15 mouse cellular contexts compared by ENCODE assay signal in the genomic region with DNA sequence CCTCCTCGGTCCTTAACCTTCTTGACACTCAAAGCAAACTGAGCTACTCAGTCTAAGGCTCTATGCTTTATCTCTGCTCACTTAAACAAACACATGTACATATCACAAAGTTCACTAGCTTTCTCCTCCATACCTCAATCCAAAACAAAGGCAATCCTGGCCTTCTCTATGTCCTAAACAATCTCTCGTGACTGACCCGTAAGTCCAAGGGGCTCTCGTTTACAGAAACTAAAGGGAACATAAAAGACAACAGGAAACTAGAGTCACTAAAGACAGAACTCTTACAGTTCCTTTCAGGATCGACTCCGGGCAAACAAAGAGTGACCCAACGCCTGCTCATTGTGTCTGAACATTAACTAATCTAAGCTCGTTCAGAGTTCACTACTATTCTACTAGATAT. TPM values are rescaled to one million over a fixed set of nuclear protein-coding genes. Genes with fewer than 3 reads are reported as not detected.
DNase-seq lines count a peak whose midpoint lies in the region; ATAC-seq and TF ChIP-seq lines count a peak whose summit lies in the region.
"Had no signal": no experiment of that assay in that cellular context is flagged by ENCODE, and none has a peak within 500 bp of the region (broad histone marks: within the 10 kb centered on the region; RNA-seq: fewer than 3 reads in every experiment).

No protein-coding gene starts in this region.

- TF ChIP-seq EP300 in stomach, postnatal 0 days (optimal IDR thresholded peaks at IDR 0.05) = no peak

- peaks cover 12% of the 10 kb centered on the region; the same call in 1 of the 2 replicates for H3K4me1 ChIP-seq in forebrain, embryonic 13.5 days
- H3K4me1 ChIP-seq in forebrain, embryonic 14.5 days (ENCODE audit: control insufficient read depth, insufficient read depth, low read length) = no peaks in the 10 kb centered on the region
- H3K4me1 ChIP-seq in lung, embryonic 14.5 days (ENCODE audit: insufficient read depth) = 0 out of 2 replicates have a peak, but pooled peaks cover 7% of the 10 kb centered on the region
- peaks cover 7% of the 10 kb centered on the region; the same call in 1 of the 2 replicates for H3K4me1 ChIP-seq in liver, embryonic 15.5 days (replicated peaks)
- H3K4me1 ChIP-seq in stomach, postnatal 0 days (replicated peaks; ENCODE audit: control insufficient read depth, insufficient read depth) = peaks cover 4% of the 10 kb centered on the region; the same call in 1 of the 2 replicates

- no peaks in the 10 kb centered on the region for H3K36me3 ChIP-seq in forebrain, embryonic 13.5 days (ENCODE audit: poor library complexity, severe bottlenecking)
- H3K36me3 ChIP-seq in forebrain, embryonic 14.5 days (ENCODE audit: control insufficient read depth, insufficient read depth, low read length) = no peaks in the 10 kb centered on the region
- H3K36me3 ChIP-seq in lung, embryonic 14.5 days (ENCODE audit: insufficient read depth) = no peaks in the 10 kb centered on the region
- H3K36me3 ChIP-seq in liver, embryonic 15.5 days (replicated peaks) = no peaks in the 10 kb centered on the region
- no peaks in the 10 kb centered on the region for H3K36me3 ChIP-seq in stomach, postnatal 0 days (ENCODE audit: control insufficient read depth, insufficient read depth, low read length)
- H3K36me3 ChIP-seq: limb, embryonic 13.5 days had no signal

- no peak overlapping the region for H3K4me3 ChIP-seq in forebrain, embryonic 13.5 days
- no peak overlapping the region for H3K4me3 ChIP-seq in forebrain, embryonic 14.5 days (ENCODE audit: low read depth, low read length)
- H3K4me3 ChIP-seq in lung, embryonic 14.5 days (ENCODE audit: low read depth, low read length) = no peak overlapping the region
- no peak overlapping the region for H3K4me3 ChIP-seq in liver, embryonic 15.5 days (replicated peaks)
- H3K4me3 ChIP-seq in stomach, postnatal 0 days (ENCODE audit: low read depth, low read length) = no peak overlapping the region
- H3K4me3 ChIP-seq: limb, embryonic 13.5 days had no signal

- H3K9me3 ChIP-seq in forebrain, embryonic 13.5 days (replicated peaks) = no peaks in the 10 kb centered on the region
- H3K9me3 ChIP-seq in forebrain, embryonic 14.5 days (replicated peaks; ENCODE audit: control insufficient read depth, low read length) = no peaks in the 10 kb centered on the region
- H3K9me3 ChIP-seq in lung, embryonic 14.5 days (ENCODE audit: low read depth, low read length) = no peaks in the 10 kb centered on the region
- no peaks in the 10 kb centered on the region for H3K9me3 ChIP-seq in liver, embryonic 15.5 days (replicated peaks)
- H3K9me3 ChIP-seq in stomach, postnatal 0 days (ENCODE audit: control insufficient read depth, low read length) = no peaks in the 10 kb centered on the region
- H3K9me3 ChIP-seq: limb, embryonic 13.5 days had no signal

- peak overlapping the region; percentile 20; the same call in 1 of the 2 replicates for H3K4me2 ChIP-seq in forebrain, embryonic 13.5 days
- H3K4me2 ChIP-seq in forebrain, embryonic 14.5 days (ENCODE audit: low read length) = no peak overlapping the region
- H3K4me2 ChIP-seq in lung, embryonic 14.5 days = peak overlapping the region; percentile 44
- no peak overlapping the region for H3K4me2 ChIP-seq in liver, embryonic 15.5 days
- H3K4me2 ChIP-seq in stomach, postnatal 0 days (replicated peaks; ENCODE audit: low read depth) = peak overlapping the region; percentile 8; the same call in 1 of the 2 replicates
- H3K4me2 ChIP-seq: limb, embryonic 13.5 days had no signal

- TF ChIP-seq CTCF in lung, embryonic 14.5 days (IDR thresholded peaks at IDR 0.05; ENCODE audit: low read depth) = no peak
- no peak for TF ChIP-seq CTCF in stomach, postnatal 0 days (IDR thresholded peaks at IDR 0.05; ENCODE audit: low read depth)

- no peak for DNase-seq in forebrain, embryonic 14.5 days (ENCODE audit: low spot score)
- DNase-seq in lung, embryonic 14.5 days = no peak
- no peak for DNase-seq in lung, postnatal 4 days
- DNase-seq in stomach, postnatal 0 days (ENCODE audit: low spot score) = no peak
- DNase-seq in cerebellum, postnatal 10 days = no peak
- DNase-seq in layer of hippocampus, adult 18-20 months (ENCODE audit: low spot score in 2 of 2) = no peak
- DNase-seq: adrenal gland, postnatal 14 days; cerebellum, postnatal 25 days; heart, postnatal 4 days; kidney, postnatal 10 days; layer of hippocampus, postnatal 36 days had no signal

- ATAC-seq in forebrain, embryonic 13.5 days = no peak
- no peak for ATAC-seq in forebrain, embryonic 14.5 days
- no peak for ATAC-seq in lung, embryonic 14.5 days (ENCODE audit: insufficient read depth)
- ATAC-seq in liver, embryonic 15.5 days (ENCODE audit: insufficient read depth) = no peak
- ATAC-seq in stomach, postnatal 0 days (ENCODE audit: low FRiP score, low TSS enrichment) = no peak
- ATAC-seq: forebrain, embryonic 16.5 days had no signal

- no peak overlapping the region for H3K9ac ChIP-seq in forebrain, embryonic 13.5 days
- H3K9ac ChIP-seq in forebrain, embryonic 14.5 days (ENCODE audit: low read length) = no peak overlapping the region
- H3K9ac ChIP-seq in lung, embryonic 14.5 days = peak overlapping the region; percentile 16; the same call in 1 of the 2 replicates
- no peak overlapping the region for H3K9ac ChIP-seq in liver, embryonic 15.5 days
- no peak overlapping the region for H3K9ac ChIP-seq in stomach, postnatal 0 days (ENCODE audit: low read length)
- H3K9ac ChIP-seq: limb, embryonic 13.5 days had no signal

- no peaks in the 10 kb centered on the region for H3K27me3 ChIP-seq in forebrain, embryonic 13.5 days
- no peaks in the 10 kb centered on the region for H3K27me3 ChIP-seq in forebrain, embryonic 14.5 days (replicated peaks; ENCODE audit: control insufficient read depth, insufficient read depth, low read length)
- no peaks in the 10 kb centered on the region for H3K27me3 ChIP-seq in lung, embryonic 14.5 days (ENCODE audit: insufficient read depth, low read length)
- H3K27me3 ChIP-seq in liver, embryonic 15.5 days = peaks cover 39% of the 10 kb centered on the region
- no peaks in the 10 kb centered on the region for H3K27me3 ChIP-seq in stomach, postnatal 0 days (ENCODE audit: control insufficient read depth, insufficient read depth, low read length)
- H3K27me3 ChIP-seq: limb, embryonic 13.5 days had no signal

- no peak overlapping the region for H3K27ac ChIP-seq in forebrain, embryonic 13.5 days
- H3K27ac ChIP-seq in forebrain, embryonic 14.5 days (ENCODE audit: low read depth, low read length) = no peak overlapping the region
- H3K27ac ChIP-seq in lung, embryonic 14.5 days (ENCODE audit: low read depth) = no peak overlapping the region
- 0 out of 2 replicates have a peak overlapping the region, but pooled peaks have one; percentile 6 for H3K27ac ChIP-seq in liver, embryonic 15.5 days (replicated peaks)
- H3K27ac ChIP-seq in stomach, postnatal 0 days (replicated peaks) = no peak overlapping the region
- H3K27ac ChIP-seq: limb, embryonic 13.5 days had no signal

- WGBS in forebrain, embryonic 13.5 days = 49% methylated on average over 8 of the region's 8 CpGs
- 47% methylated on average over 8 of the region's 8 CpGs for WGBS in forebrain, embryonic 14.5 days
- WGBS in lung, embryonic 14.5 days = 33% methylated on average over 8 of the region's 8 CpGs
- 27% methylated on average over 8 of the region's 8 CpGs for WGBS in liver, embryonic 15.5 days (ENCODE audit: insufficient replicate concordance)
- WGBS in stomach, postnatal 0 days = 39% methylated on average over 8 of the region's 8 CpGs

RNA-seq across cellular contexts. Expression of gene Fam135a, which starts 2.6 kb away (rescaled TPM):
- polyA plus RNA-seq in forebrain, embryonic 13.5 days (2015; fragmentation: Nextera tagmentation; extraction: Ambion mirVana) = 36.7 and 38.7 TPM in 2 replicates
- 28.6 and 30.5 TPM in 2 replicates for polyA plus RNA-seq in forebrain, embryonic 14.5 days (2014; fragmentation: Nextera tagmentation; extraction: Ambion mirVana)
- polyA plus RNA-seq in lung, embryonic 14.5 days (2014; fragmentation: Nextera tagmentation; extraction: Ambion mirVana) = 31.4 and 34.3 TPM in 2 replicates
- polyA plus RNA-seq in liver, embryonic 15.5 days (2015; fragmentation: Nextera tagmentation; extraction: Ambion mirVana) = 4.3 and 5.1 TPM in 2 replicates
- 17.6 and 20.5 TPM in 2 replicates for polyA plus RNA-seq in stomach, postnatal 0 days (2015; fragmentation: Nextera tagmentation; extraction: Ambion mirVana)
- total RNA-seq in layer of hippocampus, adult 18-20 months (2021) = 10 to 100 TPM; 23.5 to 23.8 TPM

Comparison
In these comparisons a context has a peak if more than half of its experiments do, and no peak if none do; other contexts are left out.
1. H3K4me2 ChIP-seq: peak in forebrain, embryonic 13.5 days (single experiment), lung, embryonic 14.5 days (single experiment) and stomach, postnatal 0 days (single experiment); none in forebrain, embryonic 14.5 days (single experiment) and liver, embryonic 15.5 days (single experiment).